Mouse (Mus musculus) right cerebral cortex, adult 18-20 months (tissue): ENCODE results near the gene Cpne6.

ENCODE experiments used
- DNase-seq: peaks from one replicate; pipeline ENCODE4 v3.0.0; 2022; ENCODE audit warnings: mixed read lengths

Cpne6 gene

GRCm38 (mm10) chr14:55505612-55506011 lies 4.6 kb upstream of the Cpne6 start:
- no peak for DNase-seq

GRCm38 (mm10) chr14:55507801-55508200 lies 2.4 kb upstream of the Cpne6 start:
- no peak for DNase-seq

GRCm38 (mm10) chr14:55509540-55509939 lies 705 bp upstream of the Cpne6 start:
- no peak for DNase-seq

- peak; percentile 82 for DNase-seq
These were observed 792 bp downstream of the Cpne6 start for GRCm38 (mm10) chr14:55511037-55511436.

GRCm38 (mm10) chr14:55513927-55514326 lies 3.7 kb downstream of the Cpne6 start:
- no peak for DNase-seq

- no peak for DNase-seq
These were observed 5.6 kb downstream of the Cpne6 start for GRCm38 (mm10) chr14:55515846-55516245.

GRCm38 (mm10) chr14:55518897-55519296 lies 8.7 kb downstream of the Cpne6 start:
- peak; percentile 88 for DNase-seq

- DNase-seq, result no peak
These were observed 9.4 kb downstream of the Cpne6 start for GRCm38 (mm10) chr14:55519604-55520003.

- DNase-seq, result peak; percentile 56
These were observed 10.5 kb downstream of the Cpne6 start for GRCm38 (mm10) chr14:55520451-55521361.

GRCm38 (mm10) chr14:55524062-55524461 lies 13.8 kb downstream of the Cpne6 start:
- no peak for DNase-seq

GRCm38 (mm10) chr14:55524785-55525184 lies 14.5 kb downstream of the Cpne6 start, which contains the start of gene Nrl:
Gene Nrl, minus strand, starts transcription at chr14:55524981.
- no peak for DNase-seq

- no peak for DNase-seq
These were observed 16.4 kb downstream of the Cpne6 start for GRCm38 (mm10) chr14:55526674-55527073.

- no peak for DNase-seq
These were observed 17.7 kb downstream of the Cpne6 start for GRCm38 (mm10) chr14:55527940-55528339.

GRCm38 (mm10) chr14:55536116-55536745 lies 26.0 kb downstream of the Cpne6 start:
- DNase-seq, result no peak

GRCm38 (mm10) chr14:55540067-55540786 lies 30.0 kb downstream of the Cpne6 start, which contains the start of gene Pck2:
Gene Pck2, plus strand, starts transcription at chr14:55540266.
- peak; percentile 81 for DNase-seq

- DNase-seq, result peak; percentile 83
These were observed 30.6 kb downstream of the Cpne6 start for GRCm38 (mm10) chr14:55540787-55541321.

- no peak for DNase-seq
These were observed 32.0 kb downstream of the Cpne6 start for GRCm38 (mm10) chr14:55542268-55542667.

- DNase-seq, result no peak
These were observed 34.1 kb downstream of the Cpne6 start for GRCm38 (mm10) chr14:55544334-55544733.

GRCm38 (mm10) chr14:55550191-55550590 lies 39.9 kb downstream of the Cpne6 start:
- no peak for DNase-seq

GRCm38 (mm10) chr14:55551347-55551746 lies 41.1 kb downstream of the Cpne6 start:
- DNase-seq, result no peak

GRCm38 (mm10) chr14:55551794-55552193 lies 41.5 kb downstream of the Cpne6 start:
- DNase-seq, result no peak

GRCm38 (mm10) chr14:55554635-55555034 lies 44.4 kb downstream of the Cpne6 start:
- DNase-seq, result no peak

- no peak for DNase-seq
These were observed 45.5 kb downstream of the Cpne6 start for GRCm38 (mm10) chr14:55555788-55556187.
